Mouse (Mus musculus): Measurements from ENCODE around the gene Atf7ip. TPM values are rescaled to one million over a fixed set of nuclear protein-coding genes. Genes with fewer than 3 reads are reported as not detected.

Atf7ip gene
- polyA plus RNA-seq, 1 experiment from 2014 or later, result 59.3 TPM

DNA sequence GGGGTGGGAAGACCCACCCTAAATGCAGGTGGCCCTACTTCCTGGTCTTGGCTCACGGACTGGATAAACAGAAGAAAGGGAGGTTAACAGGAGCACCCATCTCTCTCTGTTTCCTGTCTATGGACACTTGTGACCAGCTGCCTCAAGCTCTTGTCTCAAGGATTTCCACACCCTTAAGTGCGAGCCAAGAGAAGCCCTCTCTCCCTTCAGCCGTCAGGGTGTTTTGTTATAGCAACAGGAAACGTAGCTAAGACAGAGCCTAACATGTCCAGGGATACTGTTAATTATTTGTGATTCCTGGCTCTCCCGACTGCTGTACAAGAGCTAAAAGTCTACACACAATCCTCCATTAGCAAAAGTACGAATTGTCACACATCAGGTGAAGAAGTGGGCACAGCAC, 127.8 kb downstream of the Atf7ip start:
- H3K9me3 ChIP-seq (ENCODE audit: control insufficient read depth, low read depth, low read length), result no peaks in the 10 kb centered on the region
- H3K4me3 ChIP-seq (ENCODE audit: low read depth, low read length), result no peak overlapping the region
- no peaks in the 10 kb centered on the region for H3K4me1 ChIP-seq (ENCODE audit: control insufficient read depth, insufficient read depth, low read length)
- no peaks in the 10 kb centered on the region for H3K36me3 ChIP-seq (ENCODE audit: control insufficient read depth, insufficient read depth, low read length)
- H3K27me3 ChIP-seq (ENCODE audit: control insufficient read depth, insufficient read depth, low read length), result no peaks in the 10 kb centered on the region
- no peak overlapping the region for H3K27ac ChIP-seq (ENCODE audit: low read length)
- no peak overlapping the region for H3K4me2 ChIP-seq (replicated peaks; ENCODE audit: low read depth, low read length)
- no peak for ATAC-seq (ENCODE audit: insufficient number of reproducible peaks, insufficient read depth, low FRiP score, low read depth)
- 49% methylated on average over 6 of the region's 6 CpGs for WGBS
- H3K9ac ChIP-seq (replicated peaks; ENCODE audit: low read depth, low read length), result no peak overlapping the region

DNA sequence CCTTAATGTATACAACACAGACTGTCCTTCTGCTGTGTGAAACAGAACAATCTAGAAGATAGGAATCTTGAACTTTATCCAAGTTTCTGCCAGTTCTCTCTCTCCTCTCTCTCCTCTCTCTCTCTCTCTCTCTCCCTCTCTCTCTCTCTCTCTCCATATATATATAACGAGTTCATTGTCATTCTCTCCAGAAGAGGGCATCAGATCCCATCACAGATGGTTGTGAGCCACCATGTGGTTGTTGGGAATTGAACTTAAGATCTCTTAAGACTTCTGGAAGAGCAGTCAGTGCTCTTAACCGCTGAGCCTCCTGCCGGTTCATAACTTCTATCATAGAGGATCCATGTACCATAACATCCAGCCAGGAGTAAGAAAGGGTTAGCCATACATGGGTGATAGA, 129.0 kb downstream of the Atf7ip start:
- H3K4me2 ChIP-seq (replicated peaks; ENCODE audit: low read depth, low read length), result no peak overlapping the region
- no peak overlapping the region for H3K27ac ChIP-seq (ENCODE audit: low read length)
- H3K4me3 ChIP-seq (ENCODE audit: low read depth, low read length), result no peak overlapping the region
- no peak for ATAC-seq (ENCODE audit: insufficient number of reproducible peaks, insufficient read depth, low FRiP score, low read depth)
- H3K9me3 ChIP-seq (ENCODE audit: control insufficient read depth, low read depth, low read length), result no peaks in the 10 kb centered on the region
- no peaks in the 10 kb centered on the region for H3K4me1 ChIP-seq (ENCODE audit: control insufficient read depth, insufficient read depth, low read length)
- H3K27me3 ChIP-seq (ENCODE audit: control insufficient read depth, insufficient read depth, low read length), result no peaks in the 10 kb centered on the region
- WGBS, result 70% methylated on average over 3 of the region's 3 CpGs
- no peak overlapping the region for H3K9ac ChIP-seq (replicated peaks; ENCODE audit: low read depth, low read length)
- no peaks in the 10 kb centered on the region for H3K36me3 ChIP-seq (ENCODE audit: control insufficient read depth, insufficient read depth, low read length)

- no peak overlapping the region for H3K27ac ChIP-seq (ENCODE audit: low read length)
- WGBS, result 92% methylated on average over 2 of the region's 2 CpGs
- no peaks in the 10 kb centered on the region for H3K27me3 ChIP-seq (ENCODE audit: control insufficient read depth, insufficient read depth, low read length)
- H3K9me3 ChIP-seq (ENCODE audit: control insufficient read depth, low read depth, low read length), result peaks cover 3% of the 10 kb centered on the region; the same call in 1 of the 2 replicates
- H3K4me1 ChIP-seq (ENCODE audit: control insufficient read depth, insufficient read depth, low read length), result no peaks in the 10 kb centered on the region
- no peak overlapping the region for H3K9ac ChIP-seq (replicated peaks; ENCODE audit: low read depth, low read length)
- H3K36me3 ChIP-seq (ENCODE audit: control insufficient read depth, insufficient read depth, low read length), result no peaks in the 10 kb centered on the region
- H3K4me2 ChIP-seq (replicated peaks; ENCODE audit: low read depth, low read length), result no peak overlapping the region
- H3K4me3 ChIP-seq (ENCODE audit: low read depth, low read length), result no peak overlapping the region
- no peak for ATAC-seq (ENCODE audit: insufficient number of reproducible peaks, insufficient read depth, low FRiP score, low read depth)
Observed at GRCm38 (mm10) chr6:136644171-136644570, 138.2 kb downstream of the Atf7ip start.

- Histone ChIP-seq H3K4me1 (ENCODE audit: control insufficient read depth, insufficient read depth, low read length) (no peaks in the 10 kb centered on the region), H3K9ac (replicated peaks; ENCODE audit: low read depth, low read length) (no peak overlapping the region), H3K27me3 (ENCODE audit: control insufficient read depth, insufficient read depth, low read length) (no peaks in the 10 kb centered on the region), H3K9me3 (ENCODE audit: control insufficient read depth, low read depth, low read length) (peaks cover 3% of the 10 kb centered on the region; the same call in 1 of the 2 replicates), H3K36me3 (ENCODE audit: control insufficient read depth, insufficient read depth, low read length) (no peaks in the 10 kb centered on the region), H3K4me2 (replicated peaks; ENCODE audit: low read depth, low read length) (no peak overlapping the region), H3K27ac (ENCODE audit: low read length) (no peak overlapping the region), H3K4me3 (ENCODE audit: low read depth, low read length) (no peak overlapping the region)
- ATAC-seq (ENCODE audit: insufficient number of reproducible peaks, insufficient read depth, low FRiP score, low read depth), result no peak
- 50% methylated on average over 9 of the region's 9 CpGs for whole genome bisulfite sequencing
Observed at GRCm38 (mm10) chr6:136645754-136646153, 139.8 kb downstream of the Atf7ip start.

GRCm38 (mm10) chr6:136646207-136646606, 140.2 kb downstream of the Atf7ip start:
- Histone ChIP-seq H3K27ac (ENCODE audit: low read length) (no peak overlapping the region), H3K4me3 (ENCODE audit: low read depth, low read length) (no peak overlapping the region), H3K9ac (replicated peaks; ENCODE audit: low read depth, low read length) (no peak overlapping the region), H3K4me2 (replicated peaks; ENCODE audit: low read depth, low read length) (no peak overlapping the region), H3K36me3 (ENCODE audit: control insufficient read depth, insufficient read depth, low read length) (no peaks in the 10 kb centered on the region), H3K4me1 (ENCODE audit: control insufficient read depth, insufficient read depth, low read length) (no peaks in the 10 kb centered on the region), H3K9me3 (ENCODE audit: control insufficient read depth, low read depth, low read length) (peaks cover 3% of the 10 kb centered on the region; the same call in 1 of the 2 replicates), H3K27me3 (ENCODE audit: control insufficient read depth, insufficient read depth, low read length) (no peaks in the 10 kb centered on the region)
- 62% methylated on average over 6 of the region's 6 CpGs for WGBS
- no peak for ATAC-seq (ENCODE audit: insufficient number of reproducible peaks, insufficient read depth, low FRiP score, low read depth)

- H3K27ac ChIP-seq (ENCODE audit: low read length), result no peak overlapping the region
- H3K9me3 ChIP-seq (ENCODE audit: control insufficient read depth, low read depth, low read length), result peaks cover 3% of the 10 kb centered on the region; the same call in 1 of the 2 replicates
- no peak overlapping the region for H3K4me2 ChIP-seq (replicated peaks; ENCODE audit: low read depth, low read length)
- 31% methylated on average over 10 of the region's 10 CpGs for WGBS
- ATAC-seq (ENCODE audit: insufficient number of reproducible peaks, insufficient read depth, low FRiP score, low read depth), result peak; percentile 53
- no peak overlapping the region for H3K4me3 ChIP-seq (ENCODE audit: low read depth, low read length)
- H3K9ac ChIP-seq (replicated peaks; ENCODE audit: low read depth, low read length), result no peak overlapping the region
- H3K36me3 ChIP-seq (ENCODE audit: control insufficient read depth, insufficient read depth, low read length), result no peaks in the 10 kb centered on the region
- H3K27me3 ChIP-seq (ENCODE audit: control insufficient read depth, insufficient read depth, low read length), result no peaks in the 10 kb centered on the region
- no peaks in the 10 kb centered on the region for H3K4me1 ChIP-seq (ENCODE audit: control insufficient read depth, insufficient read depth, low read length)
Observed at GRCm38 (mm10) chr6:136647455-136647861, 141.5 kb downstream of the Atf7ip start.

DNA sequence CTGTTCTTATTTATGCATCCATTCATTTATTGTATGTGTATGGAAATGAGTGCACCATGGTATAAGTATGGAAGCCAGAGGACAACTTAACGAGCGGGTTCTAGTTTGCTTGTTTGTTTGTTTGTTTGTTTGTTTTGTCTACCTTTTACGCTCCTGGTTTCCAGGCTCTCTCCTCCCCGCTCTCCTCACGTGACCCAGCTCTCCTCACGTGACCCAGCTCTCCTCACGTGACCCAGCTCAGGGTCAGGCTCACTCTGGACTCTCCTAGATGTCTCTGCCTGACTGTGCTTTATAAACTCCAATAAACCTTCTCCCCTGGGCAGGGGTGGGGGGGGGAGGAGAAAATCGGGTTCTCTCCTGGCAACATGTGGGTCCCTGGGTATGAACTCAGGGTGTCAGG, 144.7 kb downstream of the Atf7ip start:
- Histone ChIP-seq H3K36me3 (ENCODE audit: control insufficient read depth, insufficient read depth, low read length) (no peaks in the 10 kb centered on the region), H3K27ac (ENCODE audit: low read length) (no peak overlapping the region), H3K9me3 (ENCODE audit: control insufficient read depth, low read depth, low read length) (no peaks in the 10 kb centered on the region), H3K4me2 (replicated peaks; ENCODE audit: low read depth, low read length) (no peak overlapping the region), H3K4me1 (ENCODE audit: control insufficient read depth, insufficient read depth, low read length) (no peaks in the 10 kb centered on the region), H3K9ac (replicated peaks; ENCODE audit: low read depth, low read length) (no peak overlapping the region), H3K4me3 (ENCODE audit: low read depth, low read length) (no peak overlapping the region), H3K27me3 (ENCODE audit: control insufficient read depth, insufficient read depth, low read length) (no peaks in the 10 kb centered on the region)
- 84% methylated on average over 8 of the region's 8 CpGs for WGBS
- no peak for ATAC-seq (ENCODE audit: insufficient number of reproducible peaks, insufficient read depth, low FRiP score, low read depth)

DNA sequence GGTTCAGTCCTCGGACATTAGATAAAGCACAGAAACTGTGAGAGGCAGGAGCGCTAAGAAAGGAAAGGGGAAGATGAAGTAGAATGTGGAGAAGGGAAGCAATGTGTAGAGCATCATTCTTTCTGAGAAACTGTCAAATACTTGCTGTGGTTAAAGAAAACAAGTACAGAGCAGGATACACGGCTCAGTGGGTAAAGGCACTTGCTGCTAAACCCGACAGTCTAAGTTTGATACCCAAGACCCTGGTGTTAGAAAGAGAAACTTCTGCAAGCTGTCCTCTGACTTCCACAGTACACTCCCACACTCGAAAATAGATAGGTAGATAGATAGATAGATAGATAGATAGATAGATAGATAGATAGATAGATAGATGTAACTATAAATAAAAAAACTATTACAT, 147.4 kb downstream of the Atf7ip start:
- Histone ChIP-seq H3K4me2 (replicated peaks; ENCODE audit: low read depth, low read length) (no peak overlapping the region), H3K9me3 (ENCODE audit: control insufficient read depth, low read depth, low read length) (no peaks in the 10 kb centered on the region), H3K36me3 (ENCODE audit: control insufficient read depth, insufficient read depth, low read length) (no peaks in the 10 kb centered on the region), H3K27ac (ENCODE audit: low read length) (no peak overlapping the region), H3K27me3 (ENCODE audit: control insufficient read depth, insufficient read depth, low read length) (no peaks in the 10 kb centered on the region), H3K4me3 (ENCODE audit: low read depth, low read length) (no peak overlapping the region), H3K9ac (replicated peaks; ENCODE audit: low read depth, low read length) (no peak overlapping the region), H3K4me1 (ENCODE audit: control insufficient read depth, insufficient read depth, low read length) (no peaks in the 10 kb centered on the region)
- ATAC-seq (ENCODE audit: insufficient number of reproducible peaks, insufficient read depth, low FRiP score, low read depth), result no peak
- 52% methylated on average over 5 of the region's 5 CpGs for WGBS

GRCm38 (mm10) chr6:136654470-136654869, 148.5 kb downstream of the Atf7ip start:
- Histone ChIP-seq H3K4me3 (ENCODE audit: low read depth, low read length) (no peak overlapping the region), H3K27me3 (ENCODE audit: control insufficient read depth, insufficient read depth, low read length) (no peaks in the 10 kb centered on the region), H3K36me3 (ENCODE audit: control insufficient read depth, insufficient read depth, low read length) (no peaks in the 10 kb centered on the region), H3K27ac (ENCODE audit: low read length) (no peak overlapping the region), H3K9me3 (ENCODE audit: control insufficient read depth, low read depth, low read length) (no peaks in the 10 kb centered on the region), H3K4me1 (ENCODE audit: control insufficient read depth, insufficient read depth, low read length) (no peaks in the 10 kb centered on the region), H3K9ac (replicated peaks; ENCODE audit: low read depth, low read length) (no peak overlapping the region), H3K4me2 (replicated peaks; ENCODE audit: low read depth, low read length) (no peak overlapping the region)
- ATAC-seq (ENCODE audit: insufficient number of reproducible peaks, insufficient read depth, low FRiP score, low read depth), result no peak
- 83% methylated on average over 20 of the region's 20 CpGs for WGBS

All from stomach, embryonic 14.5 days (tissue).